Mouse (Mus musculus): ENCODE measurements around the gene Alox5ap. TPM values are rescaled to one million over a fixed set of nuclear protein-coding genes. Genes with fewer than 3 reads are reported as not detected.

The Alox5ap gene
- polyA plus RNA-seq, 1 experiment from 2014 or later: 17.9 TPM

GRCm38 (mm10) chr5:149287148-149288038, 22.8 kb downstream of the Alox5ap start:
- Histone ChIP-seq H3K36me3 (peaks cover under 1% of the 10 kb centered on the region), H3K9ac (no peak overlapping the region)

GRCm38 (mm10) chr5:149291266-149291665, 26.7 kb downstream of the Alox5ap start:
- Histone ChIP-seq H3K4me3 (no peak overlapping the region), H3K27me3 (replicated peaks) (peaks cover under 1% of the 10 kb centered on the region; the same call in 1 of the 2 replicates), H3K9me3 (replicated peaks) (no peaks in the 10 kb centered on the region), H3K36me3 (no peaks in the 10 kb centered on the region), H3K27ac (no peak overlapping the region), H3K4me2 (no peak overlapping the region), H3K9ac (no peak overlapping the region), H3K4me1 (no peaks in the 10 kb centered on the region)
- WGBS (ENCODE audit: insufficient replicate concordance): 78% methylated on average over 5 of the region's 5 CpGs
- no peak for ATAC-seq

More at GRCm38 (mm10) chr5:149287148-149288038, 22.8 kb downstream of the Alox5ap start:
- WGBS (ENCODE audit: insufficient replicate concordance): 68% methylated on average over 41 of the region's 41 CpGs
- no peak for ATAC-seq
- Histone ChIP-seq H3K27ac (no peak overlapping the region), H3K4me2 (peak overlapping the region; percentile 36), H3K4me3 (peak overlapping the region; percentile 14; the same call in 1 of the 2 replicates), H3K27me3 (replicated peaks) (peaks cover 3% of the 10 kb centered on the region; the same call in 1 of the 2 replicates), H3K4me1 (no peaks in the 10 kb centered on the region), H3K9me3 (replicated peaks) (peaks cover 6% of the 10 kb centered on the region; the same call in 1 of the 2 replicates)

- 0 out of 2 replicates have a peak, but pooled peaks cover 3% of the 10 kb centered on the region for H3K9me3 ChIP-seq (replicated peaks)
- no peaks in the 10 kb centered on the region for H3K4me1 ChIP-seq
- WGBS (ENCODE audit: insufficient replicate concordance): 88% methylated on average over 4 of the region's 4 CpGs
- H3K4me3 ChIP-seq: no peak overlapping the region
- H3K27me3 ChIP-seq (replicated peaks): no peaks in the 10 kb centered on the region
- H3K36me3 ChIP-seq: no peaks in the 10 kb centered on the region
- H3K27ac ChIP-seq: no peak overlapping the region
- ATAC-seq: no peak
- H3K9ac ChIP-seq: no peak overlapping the region
- no peak overlapping the region for H3K4me2 ChIP-seq
These were observed 28.5 kb downstream of the Alox5ap start for GRCm38 (mm10) chr5:149293071-149293470.

GRCm38 (mm10) chr5:149296808-149297207, 32.2 kb downstream of the Alox5ap start:
- Histone ChIP-seq H3K9ac (no peak overlapping the region), H3K27me3 (replicated peaks) (no peaks in the 10 kb centered on the region), H3K4me2 (no peak overlapping the region), H3K27ac (no peak overlapping the region), H3K4me1 (no peaks in the 10 kb centered on the region), H3K9me3 (replicated peaks) (0 out of 2 replicates have a peak, but pooled peaks cover 3% of the 10 kb centered on the region), H3K4me3 (no peak overlapping the region), H3K36me3 (no peaks in the 10 kb centered on the region)
- 75% methylated on average over 6 of the region's 6 CpGs for WGBS (ENCODE audit: insufficient replicate concordance)
- no peak for ATAC-seq

- Histone ChIP-seq H3K9me3 (replicated peaks) (0 out of 2 replicates have a peak, but pooled peaks cover 3% of the 10 kb centered on the region), H3K27me3 (replicated peaks) (no peaks in the 10 kb centered on the region), H3K9ac (no peak overlapping the region), H3K4me1 (no peaks in the 10 kb centered on the region), H3K36me3 (no peaks in the 10 kb centered on the region), H3K4me3 (no peak overlapping the region), H3K4me2 (no peak overlapping the region), H3K27ac (no peak overlapping the region)
- ATAC-seq: no peak
- WGBS (ENCODE audit: insufficient replicate concordance): 50% methylated on average over 2 of the region's 2 CpGs
These were observed 32.9 kb downstream of the Alox5ap start for GRCm38 (mm10) chr5:149297464-149297863.

GRCm38 (mm10) chr5:149298234-149298633, 33.7 kb downstream of the Alox5ap start:
- Histone ChIP-seq H3K4me3 (no peak overlapping the region), H3K36me3 (no peaks in the 10 kb centered on the region), H3K9me3 (replicated peaks) (0 out of 2 replicates have a peak, but pooled peaks cover 3% of the 10 kb centered on the region), H3K27ac (no peak overlapping the region), H3K4me1 (no peaks in the 10 kb centered on the region), H3K27me3 (replicated peaks) (no peaks in the 10 kb centered on the region), H3K9ac (no peak overlapping the region), H3K4me2 (no peak overlapping the region)
- no peak for ATAC-seq
- WGBS (ENCODE audit: insufficient replicate concordance): 60% methylated on average over 4 of the region's 4 CpGs

- Histone ChIP-seq H3K9ac (no peak overlapping the region), H3K27ac (no peak overlapping the region), H3K36me3 (no peaks in the 10 kb centered on the region), H3K4me1 (no peaks in the 10 kb centered on the region), H3K4me2 (peak overlapping the region; percentile 34), H3K9me3 (replicated peaks) (no peaks in the 10 kb centered on the region), H3K4me3 (peak overlapping the region; percentile 2; the same call in 1 of the 2 replicates), H3K27me3 (replicated peaks) (peaks cover 5% of the 10 kb centered on the region; the same call in 1 of the 2 replicates)
- ATAC-seq: no peak
- WGBS (ENCODE audit: insufficient replicate concordance): 51% methylated on average over 23 of the region's 23 CpGs
These were observed 48.5 kb downstream of the Alox5ap start for GRCm38 (mm10) chr5:149312884-149313652.

- Histone ChIP-seq H3K4me2 (no peak overlapping the region), H3K9me3 (replicated peaks) (no peaks in the 10 kb centered on the region), H3K27ac (no peak overlapping the region), H3K9ac (no peak overlapping the region), H3K27me3 (replicated peaks) (peaks cover 15% of the 10 kb centered on the region), H3K4me3 (no peak overlapping the region), H3K4me1 (no peaks in the 10 kb centered on the region; the same call in 1 of the 2 replicates), H3K36me3 (no peaks in the 10 kb centered on the region)
- no peak for ATAC-seq
- 79% methylated on average over 12 of the region's 12 CpGs for WGBS (ENCODE audit: insufficient replicate concordance)
These were observed 50.0 kb downstream of the Alox5ap start for GRCm38 (mm10) chr5:149314514-149315081.

- no peak overlapping the region for H3K27ac ChIP-seq
- H3K4me3 ChIP-seq: no peak overlapping the region
- peaks cover 35% of the 10 kb centered on the region for H3K27me3 ChIP-seq (replicated peaks)
- no peaks in the 10 kb centered on the region for H3K9me3 ChIP-seq (replicated peaks)
- H3K4me1 ChIP-seq: peaks cover 6% of the 10 kb centered on the region; the same call in 1 of the 2 replicates
- ATAC-seq: no peak
- WGBS (ENCODE audit: insufficient replicate concordance): 42% methylated on average over 4 of the region's 4 CpGs
- H3K9ac ChIP-seq: no peak overlapping the region
- no peaks in the 10 kb centered on the region for H3K36me3 ChIP-seq
- H3K4me2 ChIP-seq: no peak overlapping the region
These were observed 52.4 kb downstream of the Alox5ap start for GRCm38 (mm10) chr5:149316926-149317325.

- Histone ChIP-seq H3K9me3 (replicated peaks) (no peaks in the 10 kb centered on the region), H3K27ac (0 out of 2 replicates have a peak overlapping the region, but pooled peaks have one; percentile 18), H3K27me3 (replicated peaks) (peaks cover 46% of the 10 kb centered on the region), H3K4me2 (peak overlapping the region; percentile 34; the same call in 1 of the 2 replicates), H3K4me3 (no peak overlapping the region), H3K36me3 (no peaks in the 10 kb centered on the region), H3K9ac (no peak overlapping the region), H3K4me1 (peaks cover 13% of the 10 kb centered on the region)
- 52% methylated on average over 9 of the region's 9 CpGs for WGBS (ENCODE audit: insufficient replicate concordance)
- no peak for ATAC-seq
These were observed 55.3 kb downstream of the Alox5ap start for GRCm38 (mm10) chr5:149319874-149320323.
